Mouse (Mus musculus) cortical plate, adult 2 months (tissue): ENCODE measurements at regions not wholly inside any gene's neighbourhood (a gene's known extent, or its start where the extent isn't known, plus 50 kb on each side); places are given as distances from the start of the nearest gene placed in this dataset.

Source experiments
- CTCF ChIP-seq: fragments of 200-500 bp; IDR thresholded peaks from 2 replicates; pipeline ENCODE4 v1.5.1; 2011; ENCODE audit warnings: mild to moderate bottlenecking, control low read depth, low read length; ENCODE audit not compliant: insufficient read depth; ENCODE audit errors: extremely low read depth
- POLR2A ChIP-seq: fragments of 200-500 bp; IDR thresholded peaks from 2 replicates; pipeline ENCODE4 v1.6.1; 2011; ENCODE audit warnings: mild to moderate bottlenecking, low read length, control low read depth; ENCODE audit not compliant: insufficient read depth; ENCODE audit errors: extremely low read depth

- no peak for TF ChIP-seq POLR2A
- no peak for TF ChIP-seq CTCF
These were observed 138.6 kb upstream of the Igsf21 start for GRCm38 (mm10) chr4:140385226-140385625.
